Mouse (Mus musculus): ENCODE measurements around the gene Ano9. TPM values are rescaled to one million over a fixed set of nuclear protein-coding genes. Genes with fewer than 3 reads are reported as not detected.

The Ano9 gene
- polyA plus RNA-seq, 2 experiments, result 0.27 to 0.30 TPM

- peak overlapping the region; percentile 65 for H3K4me2 ChIP-seq (ENCODE audit: low read depth)
- TF ChIP-seq CTCF (IDR thresholded peaks at IDR 0.05; ENCODE audit: low read depth) (peak; percentile 28; the same call in 1 of the 2 replicates), EP300 (IDR thresholded peaks at IDR 0.05; ENCODE audit: low read depth) (no peak)
- under 1% methylated on average over 29 of the region's 29 CpGs for WGBS (ENCODE audit: insufficient replicate concordance)
- no peaks in the 10 kb centered on the region for H3K27me3 ChIP-seq (ENCODE audit: control insufficient read depth, insufficient read depth, low read length)
- peaks cover 62 to 75% of the 10 kb centered on the region in 2 experiments for H3K4me1 ChIP-seq (replicated peaks; ENCODE audit: control insufficient read depth in 2 of 2, insufficient read depth in 2 of 2, low read length in 1 of 2)
- peak; percentile 99 for DNase-seq (ENCODE audit: low read depth in 3 of 3, low spot score in 3 of 3)
- peak overlapping the region; percentile 84 for H3K27ac ChIP-seq
- ATAC-seq (ENCODE audit: insufficient read depth), result peak; percentile 98
- peak overlapping the region; percentile 78 for H3K9ac ChIP-seq (replicated peaks)
- H3K9me3 ChIP-seq (ENCODE audit: control insufficient read depth, low read length), result no peaks in the 10 kb centered on the region
- H3K4me3 ChIP-seq (ENCODE audit: insufficient read depth in 1 of 2, low read depth in 2 of 2, low read length in 2 of 2), result peak overlapping the region; percentile 70 to 79
- no peaks in the 10 kb centered on the region for H3K36me3 ChIP-seq (replicated peaks; ENCODE audit: control insufficient read depth, insufficient read depth, low read depth)
Measured at GRCm38 (mm10) chr7:141122689-141123516, 5.3 kb upstream of the Ano9 start.

GRCm38 (mm10) chr7:141122245-141122644 is 4.6 kb upstream of the Ano9 start, which contains the start of gene Ptdss2:
TSS of gene Ptdss2 (plus strand) at chr7:141122382.
- peaks cover 61 to 70% of the 10 kb centered on the region in 2 experiments for H3K4me1 ChIP-seq (replicated peaks; ENCODE audit: control insufficient read depth in 2 of 2, insufficient read depth in 2 of 2, low read length in 1 of 2)
- H3K27me3 ChIP-seq (ENCODE audit: control insufficient read depth, insufficient read depth, low read length), result no peaks in the 10 kb centered on the region
- peak within 1 kb of the TSS; percentile 70 to 79 for H3K4me3 ChIP-seq (ENCODE audit: insufficient read depth in 1 of 2, low read depth in 2 of 2, low read length in 2 of 2)
- H3K4me2 ChIP-seq (ENCODE audit: low read depth), result peak within 1 kb of the TSS; percentile 65
- no peak for DNase-seq (ENCODE audit: low read depth in 3 of 3, low spot score in 3 of 3)
- peak within 1 kb of the TSS; percentile 78 for H3K9ac ChIP-seq (replicated peaks)
- peak within 1 kb of the TSS; percentile 84 for H3K27ac ChIP-seq
- H3K36me3 ChIP-seq (replicated peaks; ENCODE audit: control insufficient read depth, insufficient read depth, low read depth), result no peaks in the 10 kb centered on the region
- no peaks in the 10 kb centered on the region for H3K9me3 ChIP-seq (ENCODE audit: control insufficient read depth, low read length)
- no peak for TF ChIP-seq EP300 (IDR thresholded peaks at IDR 0.05; ENCODE audit: low read depth)
- TF ChIP-seq CTCF (IDR thresholded peaks at IDR 0.05; ENCODE audit: low read depth), result no peak
- 27% methylated on average over 14 of the region's 14 CpGs for WGBS (ENCODE audit: insufficient replicate concordance)
- ATAC-seq (ENCODE audit: insufficient read depth), result no peak

- no peak overlapping the region for H3K4me2 ChIP-seq (ENCODE audit: low read depth)
- ATAC-seq (ENCODE audit: insufficient read depth) (no peak), DNase-seq (ENCODE audit: low read depth in 3 of 3, low spot score in 3 of 3) (no peak)
- WGBS (ENCODE audit: insufficient replicate concordance), result 67% methylated on average over 5 of the region's 5 CpGs
- H3K27me3 ChIP-seq (ENCODE audit: control insufficient read depth, insufficient read depth, low read length), result no peaks in the 10 kb centered on the region
- peaks cover 55 to 62% of the 10 kb centered on the region in 2 experiments for H3K4me1 ChIP-seq (replicated peaks; ENCODE audit: control insufficient read depth in 2 of 2, insufficient read depth in 2 of 2, low read length in 1 of 2)
- no peaks in the 10 kb centered on the region for H3K9me3 ChIP-seq (ENCODE audit: control insufficient read depth, low read length)
- H3K9ac ChIP-seq (replicated peaks), result no peak overlapping the region
- no peaks in the 10 kb centered on the region for H3K36me3 ChIP-seq (replicated peaks; ENCODE audit: control insufficient read depth, insufficient read depth, low read depth)
- TF ChIP-seq EP300 (IDR thresholded peaks at IDR 0.05; ENCODE audit: low read depth), result no peak
- TF ChIP-seq CTCF (IDR thresholded peaks at IDR 0.05; ENCODE audit: low read depth), result peak; percentile 42
- H3K27ac ChIP-seq, result peak overlapping the region; percentile 49
- H3K4me3 ChIP-seq (ENCODE audit: insufficient read depth in 1 of 2, low read depth in 2 of 2, low read length in 2 of 2), result no peak overlapping the region
Measured at GRCm38 (mm10) chr7:141121051-141121531, 3.5 kb upstream of the Ano9 start.

- TF ChIP-seq CTCF (IDR thresholded peaks at IDR 0.05; ENCODE audit: low read depth) (no peak), EP300 (IDR thresholded peaks at IDR 0.05; ENCODE audit: low read depth) (no peak)
- H3K4me1 ChIP-seq (replicated peaks; ENCODE audit: control insufficient read depth in 2 of 2, insufficient read depth in 2 of 2, low read length in 1 of 2), result peaks cover 51 to 58% of the 10 kb centered on the region in 2 experiments
- no peak overlapping the region for H3K4me3 ChIP-seq (ENCODE audit: insufficient read depth in 1 of 2, low read depth in 2 of 2, low read length in 2 of 2)
- H3K4me2 ChIP-seq (ENCODE audit: low read depth), result no peak overlapping the region
- H3K27me3 ChIP-seq (ENCODE audit: control insufficient read depth, insufficient read depth, low read length), result no peaks in the 10 kb centered on the region
- H3K9me3 ChIP-seq (ENCODE audit: control insufficient read depth, low read length), result no peaks in the 10 kb centered on the region
- peak overlapping the region; percentile 49 for H3K27ac ChIP-seq
- 64% methylated on average over 3 of the region's 3 CpGs for WGBS (ENCODE audit: insufficient replicate concordance)
- DNase-seq (ENCODE audit: low read depth in 3 of 3, low spot score in 3 of 3) (no peak), ATAC-seq (ENCODE audit: insufficient read depth) (no peak)
- no peaks in the 10 kb centered on the region for H3K36me3 ChIP-seq (replicated peaks; ENCODE audit: control insufficient read depth, insufficient read depth, low read depth)
- no peak overlapping the region for H3K9ac ChIP-seq (replicated peaks)
Measured at GRCm38 (mm10) chr7:141120605-141121004, 3.0 kb upstream of the Ano9 start.

- peaks cover 43 to 47% of the 10 kb centered on the region in 2 experiments for H3K4me1 ChIP-seq (replicated peaks; ENCODE audit: control insufficient read depth in 2 of 2, insufficient read depth in 2 of 2, low read length in 1 of 2)
- no peaks in the 10 kb centered on the region for H3K9me3 ChIP-seq (ENCODE audit: control insufficient read depth, low read length)
- no peaks in the 10 kb centered on the region for H3K36me3 ChIP-seq (replicated peaks; ENCODE audit: control insufficient read depth, insufficient read depth, low read depth)
- no peak overlapping the region for H3K4me2 ChIP-seq (ENCODE audit: low read depth)
- TF ChIP-seq CTCF (IDR thresholded peaks at IDR 0.05; ENCODE audit: low read depth) (no peak), EP300 (IDR thresholded peaks at IDR 0.05; ENCODE audit: low read depth) (no peak)
- no peak overlapping the region for H3K9ac ChIP-seq (replicated peaks)
- no peak overlapping the region for H3K27ac ChIP-seq
- no peak overlapping the region for H3K4me3 ChIP-seq (ENCODE audit: insufficient read depth in 1 of 2, low read depth in 2 of 2, low read length in 2 of 2)
- WGBS (ENCODE audit: insufficient replicate concordance), result 38% methylated on average over 3 of the region's 3 CpGs
- DNase-seq (ENCODE audit: low read depth in 3 of 3, low spot score in 3 of 3) (no peak), ATAC-seq (ENCODE audit: insufficient read depth) (no peak)
- no peaks in the 10 kb centered on the region for H3K27me3 ChIP-seq (ENCODE audit: control insufficient read depth, insufficient read depth, low read length)
Measured at GRCm38 (mm10) chr7:141119487-141119886, 1.9 kb upstream of the Ano9 start.
